Mouse (Mus musculus): Measurements from ENCODE around the gene Wdr91. TPM values are rescaled to one million over a fixed set of nuclear protein-coding genes. Genes with fewer than 3 reads are reported as not detected.

The Wdr91 gene
- total RNA-seq, 2 experiments from 2014 or later, result 13.0 to 18.6 TPM

DNA sequence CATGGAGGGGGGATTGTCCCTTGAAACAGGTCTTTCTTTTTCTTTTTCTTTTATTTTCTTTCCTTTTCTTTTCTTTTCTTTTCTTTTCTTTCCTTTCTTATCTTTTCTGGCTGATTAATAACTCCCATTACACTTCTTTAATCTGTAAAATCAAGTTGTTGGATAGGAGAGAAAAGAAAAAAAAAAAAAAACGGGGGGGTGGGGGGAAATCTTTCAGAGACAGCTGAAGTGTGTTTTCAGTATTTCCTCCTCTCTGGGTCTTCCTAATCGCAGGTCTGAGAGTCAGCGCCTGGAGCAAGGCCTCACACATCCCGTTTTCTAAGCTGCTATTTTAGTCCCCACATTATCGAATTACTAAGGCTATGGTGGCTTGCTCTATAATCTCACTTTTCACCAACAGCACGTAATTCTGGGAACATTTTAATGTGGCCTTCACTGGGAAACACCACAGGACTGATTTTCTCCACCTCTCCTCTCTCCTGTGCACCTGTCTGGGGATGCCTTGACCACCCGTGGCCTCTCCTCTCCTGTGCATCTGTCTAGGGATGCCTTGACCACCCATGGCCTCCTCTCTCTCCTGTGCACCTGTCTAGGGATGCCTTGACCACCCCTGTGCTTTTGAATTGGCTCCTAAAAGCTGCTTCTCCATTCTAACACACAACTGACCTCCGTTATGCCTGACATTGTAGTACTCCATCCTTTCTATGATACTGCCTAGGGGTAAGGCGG is 46.7 kb downstream of the Wdr91 start:
- DNase-seq (ENCODE audit: low spot score in 2 of 2), result no peak

DNA sequence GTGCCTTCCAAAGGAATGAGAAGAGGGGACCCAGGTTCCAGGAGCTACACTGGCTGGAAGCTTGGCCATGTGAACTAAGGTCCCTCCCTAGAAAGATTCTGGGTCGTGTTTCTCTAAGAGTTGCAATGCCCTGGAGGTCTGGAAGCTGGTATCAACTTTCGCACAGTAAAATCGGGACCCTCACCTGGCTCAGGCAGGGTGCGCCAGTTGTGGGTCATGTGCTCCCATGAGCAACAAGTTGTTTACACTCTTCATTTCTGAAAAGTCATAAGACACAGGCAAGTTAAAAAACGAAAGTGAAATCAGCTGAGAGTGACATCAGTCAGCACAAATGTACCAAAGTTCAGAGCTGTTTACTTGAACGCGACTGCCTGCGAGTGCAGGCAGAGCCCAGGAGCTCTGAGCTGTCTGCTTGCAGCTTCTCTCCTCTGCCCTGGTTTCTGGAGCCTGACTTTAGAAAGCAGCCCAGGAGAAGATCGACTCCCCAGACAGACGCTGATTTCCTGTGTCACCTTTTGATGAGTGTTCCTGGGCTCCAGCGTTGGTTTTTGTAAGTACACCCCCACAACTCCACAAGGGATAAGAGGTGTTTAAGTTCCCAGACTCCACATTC is 47.8 kb downstream of the Wdr91 start, which contains the start of gene Tmem140:
Tmem140 (plus strand) TSS at position 356 of the 613 bp plus-strand sequence.
- peak in 1 of 2 experiments; percentile 51 for DNase-seq (ENCODE audit: low spot score in 2 of 2)

DNA sequence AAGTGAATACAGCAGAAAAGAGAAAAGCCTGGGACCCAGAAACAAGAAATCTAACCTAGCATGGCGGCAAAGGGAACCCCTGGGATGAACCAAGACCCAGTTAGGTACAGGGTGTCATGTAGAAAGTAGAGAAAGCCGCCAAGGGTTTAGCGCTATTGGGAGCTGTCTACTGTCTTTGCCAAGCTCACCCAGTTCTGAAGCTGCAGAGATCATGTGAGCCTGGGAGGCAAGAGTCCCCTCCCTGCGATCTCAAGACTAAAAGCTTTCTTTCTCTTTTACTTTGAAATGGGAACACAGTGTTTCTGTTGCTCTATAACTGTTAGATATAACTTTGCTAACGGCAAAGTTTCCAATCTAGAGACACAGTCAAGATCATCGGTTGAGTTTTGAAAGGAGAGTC is 48.3 kb downstream of the Wdr91 start:
- no peak for DNase-seq (ENCODE audit: low spot score in 2 of 2)

DNA sequence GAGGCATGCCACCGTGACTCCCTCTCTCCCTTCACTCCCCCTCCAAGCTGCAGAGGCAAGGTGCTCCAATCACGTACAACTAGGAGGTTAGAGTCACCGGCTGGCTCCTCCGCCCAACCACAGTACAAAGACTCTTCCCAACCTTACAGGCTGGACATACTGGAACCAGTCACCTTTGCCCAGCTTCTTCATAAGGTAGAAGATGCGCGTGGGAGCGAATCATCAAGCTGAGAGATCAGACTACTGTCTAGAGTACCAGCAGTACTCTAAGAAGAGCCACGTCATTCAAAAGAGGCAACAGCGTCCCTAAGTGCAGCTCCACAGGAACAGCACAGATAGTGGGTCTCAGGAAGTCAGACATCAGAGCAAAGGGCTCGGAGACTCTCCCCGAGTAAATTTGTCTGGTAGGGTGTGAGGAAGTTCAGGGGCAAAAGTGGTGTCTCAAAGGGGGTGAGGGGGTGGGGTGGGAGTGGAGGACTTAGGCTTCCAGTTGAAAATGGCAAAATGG is 49.1 kb downstream of the Wdr91 start:
- no peak for DNase-seq (ENCODE audit: low spot score in 2 of 2)

DNA sequence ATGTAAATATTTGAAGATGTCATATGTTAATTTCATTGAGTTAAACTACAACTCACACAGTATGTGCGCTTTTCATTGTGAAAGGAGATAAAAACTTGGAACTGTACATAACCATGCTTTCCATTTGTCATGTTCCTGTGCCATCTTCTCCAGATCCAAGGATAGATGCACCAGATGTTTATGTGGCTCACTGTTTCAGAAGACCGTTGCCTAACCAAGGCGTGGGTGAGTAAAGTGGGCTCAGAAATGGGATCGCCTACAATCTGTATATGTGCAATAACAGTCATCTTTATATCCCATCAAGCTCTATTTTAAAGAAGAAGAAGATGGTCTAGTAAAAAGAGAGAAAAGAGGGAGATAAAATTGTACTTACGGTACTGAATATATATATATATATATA is 78.3 kb downstream of the Wdr91 start:
- no peak for DNase-seq (ENCODE audit: low spot score in 2 of 2)

Other genes with a start within 250 kb of the Wdr91 start
- 1 to 10 TPM; 8.9 to 9.4 TPM for gene Agbl3, start 130.4 kb downstream of the Wdr91 start, total RNA-seq (2021)
- gene Tmem140, start 47.7 kb downstream of the Wdr91 start, total RNA-seq (2021), result 10 to 100 TPM; 23.8 to 39.5 TPM
- 1 to 10 TPM; 6.9 to 7.6 TPM for gene Cyren, start 32.8 kb downstream of the Wdr91 start, total RNA-seq (2021)
- not detected for gene Stra8, start 9.3 kb upstream of the Wdr91 start, total RNA-seq (2021)
- under 1 TPM; 0.13 to 0.45 TPM for gene Slc23a4, start 77.5 kb upstream of the Wdr91 start, total RNA-seq (2021)
- gene Cnot4, start 222.8 kb upstream of the Wdr91 start, total RNA-seq (2021), result 10 to 100 TPM; 27.6 to 28.0 TPM

Measured in adrenal gland, adult 18-20 months (tissue).